Mouse (Mus musculus) inflammation-experienced regulatory T-cells, adult 16 weeks (primary cell): ENCODE measurements around the gene Entpd7. TPM values are rescaled to one million over a fixed set of nuclear protein-coding genes. Genes with fewer than 3 reads are reported as not detected.

Source experiments
- polyA plus RNA-seq: library from polyadenylated mRNA; unstranded; fragments of 100-300 nt; shearing (Covaris generic); gene quantifications from one replicate; pipeline ENCODE4 v1.2.1, GENCODE M21; 2017

Gene Entpd7
- 6.5 TPM for polyA plus RNA-seq

DNA sequence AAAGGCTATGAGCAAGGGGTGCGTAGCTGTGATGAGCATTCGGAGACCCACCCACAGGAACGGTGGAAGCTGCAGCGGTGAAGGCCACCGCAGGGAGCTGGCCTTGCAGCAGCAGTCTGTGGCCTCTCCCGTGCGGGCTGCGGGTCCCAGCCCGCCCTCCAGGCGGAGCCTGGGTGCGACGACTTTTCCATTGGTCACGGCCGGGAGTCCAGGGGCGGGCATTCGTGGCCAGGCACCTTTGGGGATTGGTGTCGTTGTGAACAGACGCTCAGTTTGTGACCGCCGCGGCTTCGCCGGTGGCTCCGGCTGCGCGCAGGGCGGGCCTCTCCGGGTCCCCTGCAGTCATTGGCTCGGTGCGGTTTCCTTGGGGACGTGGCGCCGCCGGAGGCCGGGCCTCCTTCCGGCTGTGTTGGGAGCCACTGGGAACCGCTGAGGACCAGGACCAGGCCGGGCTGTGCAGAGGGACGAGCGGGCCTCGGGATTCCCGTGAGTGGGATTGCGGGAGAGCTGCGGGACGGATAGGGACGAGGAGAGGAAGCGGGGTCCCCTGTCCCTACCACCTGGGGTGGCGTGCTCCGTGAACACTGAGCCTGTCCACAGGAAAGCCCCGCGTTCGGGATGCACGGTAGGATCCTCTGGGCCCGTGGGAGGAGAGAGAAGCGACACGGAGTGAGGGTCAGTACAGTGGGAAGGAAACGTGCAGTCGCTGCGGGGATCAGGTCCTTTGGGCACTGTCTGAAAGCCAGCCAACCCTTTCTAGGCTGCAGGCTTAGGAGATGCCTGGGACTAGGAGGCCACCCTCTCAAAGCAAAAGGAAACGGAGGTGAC is at the start of gene Entpd7:
TSS of gene Entpd7 (plus strand) at position 254 of the 828 bp plus-strand sequence.

GRCm38 (mm10) chr19:43674730-43675524 is 14.5 kb upstream of the Entpd7 start, which contains the start of gene Slc25a28:
Slc25a28 (minus strand) TSS chr19:43674881.

DNA sequence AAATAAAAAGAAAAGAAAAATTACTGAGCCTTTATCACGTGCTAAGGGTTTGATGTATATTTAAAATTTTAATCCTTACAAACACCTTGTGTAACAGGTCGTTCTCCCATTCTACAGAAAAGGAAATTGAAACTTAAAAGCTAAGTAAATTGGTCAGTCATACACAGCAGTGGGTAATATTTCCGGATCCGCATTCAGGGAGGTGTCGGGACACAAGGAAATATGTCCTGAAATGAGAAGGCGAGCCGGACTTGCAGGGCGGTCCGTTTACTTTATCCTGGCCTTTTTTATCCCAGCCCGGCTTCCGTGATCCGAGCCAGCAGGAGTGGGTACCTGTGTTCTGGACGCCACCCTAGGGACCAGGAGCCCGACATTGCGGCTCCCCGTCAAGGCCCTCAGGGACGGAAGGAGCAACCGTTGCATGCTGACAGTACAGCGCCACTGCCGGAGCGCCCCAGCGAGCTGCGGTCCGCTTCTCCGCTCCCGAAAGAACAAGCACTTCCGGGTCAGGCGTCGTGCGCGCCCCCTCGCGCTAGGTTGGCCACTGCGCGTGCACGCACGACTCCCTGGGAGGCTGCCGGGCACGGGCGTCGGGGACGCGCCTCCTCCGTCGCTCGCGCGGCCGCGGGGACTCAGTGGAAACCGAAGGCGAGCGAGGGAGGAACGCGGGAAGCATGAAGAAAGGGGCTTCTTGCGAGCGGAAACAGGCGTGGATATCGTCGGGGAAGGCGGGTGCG is 63.2 kb downstream of the Entpd7 start, which contains the start of the genes Cutc and Cox15:
TSS of gene Cutc (plus strand) at position 508 of the 737 bp plus-strand sequence.
TSS of gene Cox15 (minus strand) at position 512 of the 737 bp plus-strand sequence.

DNA sequence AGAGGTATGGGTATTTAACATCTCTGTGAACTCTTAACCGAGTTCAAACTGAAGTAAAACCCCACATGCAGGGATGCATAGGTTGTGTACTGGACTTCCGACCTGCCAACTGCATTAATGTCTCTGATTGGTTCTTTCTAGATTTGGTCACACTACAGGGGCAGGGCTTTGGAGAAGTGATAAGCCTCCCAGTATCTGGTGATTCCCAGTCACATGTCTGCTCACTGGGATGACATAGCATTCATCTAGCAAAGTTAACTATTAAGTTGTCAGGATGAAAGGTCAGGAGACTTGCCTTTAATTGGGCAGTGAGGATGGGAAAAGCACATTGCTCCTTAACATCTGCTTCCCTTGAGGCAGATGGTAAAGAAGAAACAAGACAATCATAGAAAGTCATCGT is 92.5 kb downstream of the Entpd7 start, which contains the start of gene Abcc2:
TSS of gene Abcc2 (plus strand) at position 213 of the 400 bp plus-strand sequence.

Other genes with a start within 250 kb of the Entpd7 start
- gene Cnnm1, start 249.2 kb upstream of the Entpd7 start, polyA plus RNA-seq = not detected
- gene Got1, start 165.1 kb upstream of the Entpd7 start, polyA plus RNA-seq = 51.4 TPM
- gene Nkx2-3, start 77.3 kb upstream of the Entpd7 start, polyA plus RNA-seq = not detected
- 7.0 TPM for gene Slc25a28, start 14.8 kb upstream of the Entpd7 start, polyA plus RNA-seq
- 17.9 TPM for gene Cutc, start 63.3 kb downstream of the Entpd7 start, polyA plus RNA-seq
- 45.8 TPM for gene Cox15, start 63.3 kb downstream of the Entpd7 start, polyA plus RNA-seq
- not detected for gene Abcc2, start 92.5 kb downstream of the Entpd7 start, polyA plus RNA-seq